Mouse (Mus musculus) layer of hippocampus, postnatal 25 days (tissue): ENCODE measurements around the gene Ubr7. TPM values are rescaled to one million over a fixed set of nuclear protein-coding genes. Genes with fewer than 3 reads are reported as not detected.

Experiments
- DNase-seq, 2 experiments: peaks; one replicate each; pipeline ENCODE4 v3.0.0; 2022; ENCODE audit warnings: mixed read lengths in 2 of 2, low spot score in 1 of 2; ENCODE audit errors: extremely low spot score in 1 of 2
- total RNA-seq, 2 experiments: library from RNA; stranded (reverse); gene quantifications; 2 replicates each; pipeline ENCODE4 v1.2.3; 2021

Ubr7 gene
- total RNA-seq, 2 experiments from 2014 or later, result 31.0 to 33.6 TPM

- no peak for DNase-seq
Measured at GRCm38 (mm10) chr12:102799528-102799927, 41.8 kb downstream of the Ubr7 start.

GRCm38 (mm10) chr12:102814858-102815257 lies 57.1 kb downstream of the Ubr7 start:
- no peak for DNase-seq

- DNase-seq, result no peak
Measured at GRCm38 (mm10) chr12:102826399-102826798, 68.6 kb downstream of the Ubr7 start.

GRCm38 (mm10) chr12:102827119-102827518 lies 69.4 kb downstream of the Ubr7 start:
- DNase-seq, result no peak

Other genes with a start within 250 kb of the Ubr7 start
- 100 to 1,000 TPM; 132 to 135 TPM for gene Chga, start 203.0 kb upstream of the Ubr7 start, total RNA-seq
- 10 to 100 TPM; 56.4 to 66.2 TPM for gene Itpk1, start 53.0 kb upstream of the Ubr7 start, total RNA-seq
- 10 to 100 TPM; 25.2 to 26.3 TPM for gene Moap1, start 14.3 kb upstream of the Ubr7 start, total RNA-seq
- 1 to 10 TPM; 4.8 to 5.4 TPM for gene Tmem251, start 14.2 kb upstream of the Ubr7 start, total RNA-seq
- gene Gm28051, start 202 bp upstream of the Ubr7 start, total RNA-seq, result not detected
- gene Gon7, start 164 bp upstream of the Ubr7 start, total RNA-seq, result 10 to 100 TPM; 13.6 to 15.7 TPM
- gene Gm20604, start 705 bp downstream of the Ubr7 start, total RNA-seq, result 10 to 100 TPM; 16.3 to 19.3 TPM
- 10 to 100 TPM; 16.3 to 19.2 TPM for gene Btbd7, start 120.5 kb downstream of the Ubr7 start, total RNA-seq
- not detected for gene Cox8c, start 141.3 kb downstream of the Ubr7 start, total RNA-seq
- 10 to 100 TPM; 46.3 to 54.5 TPM for gene Unc79, start 190.9 kb downstream of the Ubr7 start, total RNA-seq